Mouse (Mus musculus) lung, adult 18-20 months (tissue): ENCODE measurements around the gene Gbp5.
"Not testable (repeated sequence)": the region's sequence is repeated elsewhere in the genome, so short reads cannot be mapped to it uniquely, and the experiment has no call there.

Source experiments
- DNase-seq, 2 experiments: peaks; one replicate each; pipeline ENCODE4 v3.0.0; 2022; ENCODE audit warnings: mixed read lengths in 2 of 2

Gene Gbp5

DNA sequence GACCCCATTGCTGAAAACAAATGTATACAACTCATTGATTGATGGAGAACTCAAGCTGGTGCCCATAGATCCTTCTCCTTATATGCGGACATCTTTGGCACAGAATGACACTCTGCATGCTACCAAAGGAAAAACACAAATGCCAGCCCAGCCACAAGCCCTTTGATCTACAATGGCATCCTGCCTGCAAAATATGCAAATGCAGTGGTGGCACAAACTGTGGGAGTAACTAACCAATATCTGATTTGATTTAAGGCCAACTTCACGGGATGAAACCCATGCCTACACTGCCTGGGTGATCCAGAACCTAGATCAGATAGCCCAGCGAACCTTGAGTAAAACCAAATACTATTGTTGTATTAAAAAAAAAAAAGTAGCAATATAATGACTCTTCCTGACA is 52.9 kb downstream of the Gbp5 start:
- no peak for DNase-seq

DNA sequence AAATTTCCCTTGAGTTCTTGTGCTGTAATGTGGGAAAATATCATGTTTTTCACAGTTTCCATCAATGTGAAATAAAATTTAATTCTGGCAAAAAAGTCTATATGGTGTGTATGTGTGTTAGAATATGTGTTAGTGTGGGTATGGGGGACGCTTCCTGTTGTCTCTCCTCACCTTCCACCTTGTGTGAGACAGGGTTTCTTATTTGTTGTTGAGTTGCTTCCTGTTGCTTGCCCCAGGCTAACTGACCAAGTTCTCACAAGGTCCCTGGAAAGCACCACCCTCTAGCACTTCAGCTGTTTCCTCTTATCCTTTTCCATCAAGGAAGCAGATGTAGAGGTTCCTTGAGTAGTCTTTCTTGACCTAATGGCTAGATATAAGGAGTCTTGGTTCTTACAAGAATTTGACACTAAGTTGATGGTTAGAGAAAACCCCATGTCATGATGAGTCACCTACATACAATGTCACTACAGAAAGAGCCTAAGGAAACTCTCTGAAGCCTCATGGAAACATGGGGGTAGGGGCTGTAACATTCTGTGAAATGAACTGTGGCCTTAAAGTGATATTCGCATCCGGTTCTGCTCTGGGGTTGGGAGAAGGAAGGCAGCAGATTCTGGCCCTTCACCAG is 56.4 kb downstream of the Gbp5 start:
- DNase-seq: no peak

DNA sequence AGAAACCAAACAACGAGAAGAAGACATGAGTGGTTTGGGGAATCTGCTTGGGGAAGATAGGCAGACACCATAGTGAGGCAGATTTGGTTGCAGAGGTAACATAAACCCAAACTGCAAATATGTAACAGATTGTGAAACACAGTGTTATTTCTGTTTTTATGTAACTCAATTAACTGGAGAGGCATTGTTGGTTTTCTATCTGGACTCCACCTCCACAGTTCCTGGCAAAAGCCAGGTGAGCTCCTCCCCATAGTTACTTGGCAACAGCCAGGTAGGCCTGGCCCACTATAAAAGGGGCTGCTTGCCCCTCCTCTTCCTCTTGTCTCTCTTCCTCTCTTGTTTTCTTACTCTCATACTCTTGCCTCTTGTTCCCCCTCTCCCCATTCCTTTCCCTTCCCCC is 60.8 kb downstream of the Gbp5 start:
- DNase-seq: peak in 1 of 2 experiments; percentile 19

GRCm38 (mm10) chr3:142555623-142556022 is 61.8 kb downstream of the Gbp5 start:
- no peak for DNase-seq

GRCm38 (mm10) chr3:142559632-142560228 is 66.0 kb downstream of the Gbp5 start, which contains the start of gene Gbp3:
Gbp3 (plus strand) TSS chr3:142560026.
- peak; percentile 22 to 30 for DNase-seq

GRCm38 (mm10) chr3:142560296-142560948 is 66.6 kb downstream of the Gbp5 start:
- peak; percentile 86 to 88 for DNase-seq

DNA sequence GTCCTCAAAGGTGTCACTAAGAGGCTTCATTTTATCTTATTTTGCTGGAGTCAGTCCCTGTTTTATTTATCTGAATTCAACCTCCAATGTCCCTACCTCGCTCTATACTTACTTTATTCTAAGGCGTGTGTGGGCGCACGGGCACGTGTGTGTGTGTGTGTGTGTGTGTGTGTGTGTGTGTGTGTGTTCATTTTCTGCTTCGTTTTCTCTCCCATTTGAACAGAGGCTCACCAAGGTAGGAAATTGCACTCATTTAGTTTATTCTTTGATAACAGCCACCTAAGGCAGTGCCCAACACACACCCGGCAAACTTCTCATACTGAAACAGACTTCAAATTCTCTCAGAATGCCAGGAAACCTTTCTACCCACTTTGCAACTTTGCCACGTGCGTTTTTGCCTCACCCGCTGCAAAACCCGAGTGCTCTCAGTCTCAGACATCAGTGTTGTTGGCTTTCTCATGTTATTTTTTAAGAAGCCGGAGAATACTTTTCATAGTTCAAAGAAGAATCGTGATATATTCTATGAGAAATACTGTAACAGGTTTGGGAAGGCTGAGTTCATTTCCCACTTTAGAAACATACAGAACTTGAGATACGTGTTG is 67.4 kb downstream of the Gbp5 start:
- DNase-seq: no peak

GRCm38 (mm10) chr3:142561666-142562065 is 67.9 kb downstream of the Gbp5 start:
- no peak for DNase-seq

GRCm38 (mm10) chr3:142567490-142567889 is 73.7 kb downstream of the Gbp5 start:
- DNase-seq: not testable (repeated sequence)

DNA sequence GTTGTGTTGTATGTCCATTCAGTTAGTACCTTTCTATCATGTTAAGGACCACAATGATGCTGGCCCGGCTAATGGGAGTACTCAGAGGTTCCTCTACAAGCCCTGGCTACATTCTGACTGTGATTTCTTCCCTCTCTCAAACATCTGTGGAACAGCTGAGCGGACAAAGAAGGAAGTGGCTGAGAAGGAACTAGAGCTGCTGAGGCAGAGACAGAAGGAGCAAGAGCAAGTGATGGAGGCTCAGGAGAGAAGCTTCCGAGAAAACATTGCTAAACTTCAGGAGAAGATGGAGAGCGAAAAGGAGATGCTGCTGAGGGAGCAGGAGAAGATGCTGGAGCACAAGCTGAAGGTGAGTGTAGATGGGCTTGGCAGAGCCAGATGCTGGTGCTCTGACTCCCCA is 77.0 kb downstream of the Gbp5 start:
- no peak for DNase-seq
